Mouse (Mus musculus): ENCODE data around the gene Ifih1. TPM values are rescaled to one million over a fixed set of nuclear protein-coding genes. Genes with fewer than 3 reads are reported as not detected.

Ifih1 gene
- total and polyA plus RNA-seq, 3 experiments, result 7.0 to 27.5 (median 20.8) TPM

DNA sequence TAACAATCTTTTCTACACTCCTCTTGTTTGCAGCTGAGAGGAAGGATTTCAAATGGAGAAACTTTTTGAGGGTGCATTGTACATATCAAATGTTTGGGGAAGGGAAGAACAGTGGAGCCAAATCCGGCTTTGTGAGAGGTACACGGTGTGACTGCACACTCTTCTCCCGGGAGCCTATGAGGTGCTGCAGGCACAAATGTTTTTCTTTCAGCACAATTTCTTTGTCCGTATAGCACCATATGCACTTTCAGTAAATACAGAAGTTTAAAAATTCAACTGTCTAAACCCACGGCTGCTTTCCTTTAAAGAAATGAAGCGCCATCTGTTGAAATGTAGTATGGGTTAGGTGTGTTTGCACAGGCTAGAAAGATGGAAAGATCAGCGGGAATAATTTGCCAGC, 71.8 kb downstream of the Ifih1 start:
- TF ChIP-seq CTCF (IDR thresholded peaks at IDR 0.05; ENCODE audit: low read depth, low read length) (no peak), POLR2AphosphoS5 (IDR thresholded peaks at IDR 0.05; ENCODE audit: insufficient replicate concordance, low read depth, low read length) (no peak), TAL1 (conservative IDR thresholded peaks at IDR 0.05; ENCODE audit: low read depth, low read length) (no peak), GATA2 (IDR thresholded peaks at IDR 0.05; ENCODE audit: borderline replicate concordance, low read depth, low read length) (no peak), GATA1 (IDR thresholded peaks at IDR 0.05; ENCODE audit: borderline replicate concordance, low read length) (no peak)
- DNase-seq (ENCODE audit: low spot score) (no peak), ATAC-seq (ENCODE audit: extremely low read depth, insufficient number of reproducible peaks, low FRiP score, poor library complexity, severe bottlenecking) (no peak)
- Histone ChIP-seq H3K9me3 (replicated peaks) (no peaks in the 10 kb centered on the region), H3K4me3 (ENCODE audit: low read depth, low read length) (no peak overlapping the region), H3K36me3 (replicated peaks) (no peaks in the 10 kb centered on the region), H3K4me1 (ENCODE audit: insufficient read depth, low read depth, low read length) (no peaks in the 10 kb centered on the region; the same call in 1 of the 2 replicates), H3K27me3 (ENCODE audit: insufficient read depth, low read length) (no peaks in the 10 kb centered on the region)

DNA sequence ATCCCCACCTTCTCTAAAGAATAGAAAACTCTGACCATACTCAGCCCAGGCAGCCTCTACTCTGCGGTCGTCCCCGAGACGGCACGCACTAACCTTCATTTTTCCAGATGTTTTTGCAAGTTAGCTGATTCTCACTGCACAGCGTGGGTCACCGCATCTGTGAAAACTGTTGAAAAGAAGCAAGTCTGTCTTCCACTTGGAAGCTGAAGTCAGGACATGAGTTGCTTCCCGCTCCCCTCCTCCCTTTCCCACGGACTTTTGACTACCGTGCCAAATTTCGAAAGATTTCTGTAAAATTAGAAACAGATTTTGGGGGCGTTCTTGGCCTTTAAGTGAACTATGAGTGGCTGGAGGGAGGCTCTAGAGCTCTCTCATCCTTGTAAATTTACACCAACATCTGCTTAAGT, 72.3 kb downstream of the Ifih1 start, which contains the start of gene Fap:
TSS of gene Fap (minus strand) at position 323 of the 407 bp plus-strand sequence.
- H3K36me3 ChIP-seq (replicated peaks), result no peaks in the 10 kb centered on the region
- ATAC-seq (ENCODE audit: extremely low read depth, insufficient number of reproducible peaks, low FRiP score, poor library complexity, severe bottlenecking) (no peak), DNase-seq (ENCODE audit: low spot score) (no peak)
- no peaks in the 10 kb centered on the region for H3K9me3 ChIP-seq (replicated peaks)
- no peaks in the 10 kb centered on the region for H3K27me3 ChIP-seq (ENCODE audit: insufficient read depth, low read length)
- H3K4me3 ChIP-seq (ENCODE audit: low read depth, low read length), result no peak within 1 kb of the TSS
- TF ChIP-seq POLR2AphosphoS5 (IDR thresholded peaks at IDR 0.05; ENCODE audit: insufficient replicate concordance, low read depth, low read length) (no peak), TAL1 (conservative IDR thresholded peaks at IDR 0.05; ENCODE audit: low read depth, low read length) (no peak), GATA1 (IDR thresholded peaks at IDR 0.05; ENCODE audit: borderline replicate concordance, low read length) (no peak), GATA2 (IDR thresholded peaks at IDR 0.05; ENCODE audit: borderline replicate concordance, low read depth, low read length) (no peak), CTCF (IDR thresholded peaks at IDR 0.05; ENCODE audit: low read depth, low read length) (no peak)
- H3K4me1 ChIP-seq (ENCODE audit: insufficient read depth, low read depth, low read length), result no peaks in the 10 kb centered on the region; the same call in 1 of the 2 replicates

GRCm38 (mm10) chr2:62573099-62573752, 72.8 kb downstream of the Ifih1 start:
- DNase-seq (ENCODE audit: low spot score) (no peak), ATAC-seq (ENCODE audit: extremely low read depth, insufficient number of reproducible peaks, low FRiP score, poor library complexity, severe bottlenecking) (no peak)
- H3K4me3 ChIP-seq (ENCODE audit: low read depth, low read length), result no peak overlapping the region

GRCm38 (mm10) chr2:62564687-62565086, 81.4 kb downstream of the Ifih1 start:
- TF ChIP-seq GATA2 (IDR thresholded peaks at IDR 0.05; ENCODE audit: borderline replicate concordance, low read depth, low read length) (no peak), TAL1 (conservative IDR thresholded peaks at IDR 0.05; ENCODE audit: low read depth, low read length) (no peak), GATA1 (IDR thresholded peaks at IDR 0.05; ENCODE audit: borderline replicate concordance, low read length) (no peak), CTCF (IDR thresholded peaks at IDR 0.05; ENCODE audit: low read depth, low read length) (no peak)
- H3K4me1 ChIP-seq (ENCODE audit: insufficient read depth, low read depth, low read length), result no peaks in the 10 kb centered on the region; the same call in 1 of the 2 replicates
- no peaks in the 10 kb centered on the region for H3K27me3 ChIP-seq (ENCODE audit: insufficient read depth, low read length)
- ATAC-seq (ENCODE audit: extremely low read depth, insufficient number of reproducible peaks, low FRiP score, poor library complexity, severe bottlenecking) (no peak), DNase-seq (ENCODE audit: low spot score) (no peak)
- no peak overlapping the region for H3K4me3 ChIP-seq (ENCODE audit: low read depth, low read length)
- H3K9me3 ChIP-seq (replicated peaks), result no peaks in the 10 kb centered on the region
- H3K36me3 ChIP-seq (replicated peaks), result no peaks in the 10 kb centered on the region

More at GRCm38 (mm10) chr2:62573099-62573752, 72.8 kb downstream of the Ifih1 start:
- no peaks in the 10 kb centered on the region for H3K27me3 ChIP-seq (ENCODE audit: insufficient read depth, low read length)
- H3K9me3 ChIP-seq (replicated peaks), result no peaks in the 10 kb centered on the region
- TF ChIP-seq CTCF (IDR thresholded peaks at IDR 0.05; ENCODE audit: low read depth, low read length) (no peak), GATA1 (IDR thresholded peaks at IDR 0.05; ENCODE audit: borderline replicate concordance, low read length) (no peak), TAL1 (conservative IDR thresholded peaks at IDR 0.05; ENCODE audit: low read depth, low read length) (no peak), POLR2AphosphoS5 (IDR thresholded peaks at IDR 0.05; ENCODE audit: insufficient replicate concordance, low read depth, low read length) (no peak), GATA2 (IDR thresholded peaks at IDR 0.05; ENCODE audit: borderline replicate concordance, low read depth, low read length) (no peak)
- H3K4me1 ChIP-seq (ENCODE audit: insufficient read depth, low read depth, low read length), result no peaks in the 10 kb centered on the region; the same call in 1 of the 2 replicates
- no peaks in the 10 kb centered on the region for H3K36me3 ChIP-seq (replicated peaks)

GRCm38 (mm10) chr2:62562661-62563485, 83.2 kb downstream of the Ifih1 start:
- DNase-seq (ENCODE audit: low spot score) (no peak), ATAC-seq (ENCODE audit: extremely low read depth, insufficient number of reproducible peaks, low FRiP score, poor library complexity, severe bottlenecking) (no peak)
- no peaks in the 10 kb centered on the region for H3K36me3 ChIP-seq (replicated peaks)
- H3K4me3 ChIP-seq (ENCODE audit: low read depth, low read length), result no peak overlapping the region
- no peak for TF ChIP-seq GATA2 (IDR thresholded peaks at IDR 0.05; ENCODE audit: borderline replicate concordance, low read depth, low read length)
- no peak for TF ChIP-seq CTCF (IDR thresholded peaks at IDR 0.05; ENCODE audit: low read depth, low read length)
- TF ChIP-seq GATA1 (IDR thresholded peaks at IDR 0.05; ENCODE audit: borderline replicate concordance, low read length), result no peak
- no peak for TF ChIP-seq POLR2AphosphoS5 (IDR thresholded peaks at IDR 0.05; ENCODE audit: insufficient replicate concordance, low read depth, low read length)
- no peak for TF ChIP-seq TAL1 (conservative IDR thresholded peaks at IDR 0.05; ENCODE audit: low read depth, low read length)
- H3K27me3 ChIP-seq (ENCODE audit: insufficient read depth, low read length), result no peaks in the 10 kb centered on the region
- H3K9me3 ChIP-seq (replicated peaks), result no peaks in the 10 kb centered on the region
- H3K4me1 ChIP-seq (ENCODE audit: insufficient read depth, low read depth, low read length), result no peaks in the 10 kb centered on the region

- no peak for DNase-seq (ENCODE audit: low spot score)
Observed at GRCm38 (mm10) chr2:62557417-62557816, 88.6 kb downstream of the Ifih1 start.

More at GRCm38 (mm10) chr2:62557417-62557816, 88.6 kb downstream of the Ifih1 start:
- Histone ChIP-seq H3K4me3 (ENCODE audit: low read depth, low read length) (no peak overlapping the region), H3K9me3 (replicated peaks) (no peaks in the 10 kb centered on the region), H3K4me1 (ENCODE audit: insufficient read depth, low read depth, low read length) (peaks cover 6% of the 10 kb centered on the region), H3K27me3 (ENCODE audit: insufficient read depth, low read length) (no peaks in the 10 kb centered on the region), H3K36me3 (replicated peaks) (no peaks in the 10 kb centered on the region)
- TF ChIP-seq TAL1 (conservative IDR thresholded peaks at IDR 0.05; ENCODE audit: low read depth, low read length) (no peak), GATA1 (IDR thresholded peaks at IDR 0.05; ENCODE audit: borderline replicate concordance, low read length) (no peak), CTCF (IDR thresholded peaks at IDR 0.05; ENCODE audit: low read depth, low read length) (0 out of 2 replicates have a peak, but pooled peaks have one; percentile 18), POLR2AphosphoS5 (IDR thresholded peaks at IDR 0.05; ENCODE audit: insufficient replicate concordance, low read depth, low read length) (no peak), GATA2 (IDR thresholded peaks at IDR 0.05; ENCODE audit: borderline replicate concordance, low read depth, low read length) (no peak)
- ATAC-seq (ENCODE audit: extremely low read depth, insufficient number of reproducible peaks, low FRiP score, poor library complexity, severe bottlenecking), result no peak

All from G1E (cell line).